Mouse (Mus musculus) neural tube, embryonic 14.5 days (tissue): ENCODE measurements around the gene Bpgm. TPM values are rescaled to one million over a fixed set of nuclear protein-coding genes. Genes with fewer than 3 reads are reported as not detected.

ENCODE experiments used
- ATAC-seq: fragments of 200-750 bp; cut with Nextera tagmentation; 2 replicates; pipeline ENCODE4 v1.8.0; 2017; ENCODE audit warnings: low read depth, mild to moderate bottlenecking, moderate TSS enrichment, moderate library complexity
- H3K27ac ChIP-seq: fragments of 300-500 bp; sonication (generic); 2 replicates; pipeline ENCODE4 v1.5.1; 2014; ENCODE audit warnings: low read depth, mild to moderate bottlenecking, control low read depth, low read length, moderate library complexity, mixed read lengths
- H3K27me3 ChIP-seq: fragments of 300-500 bp; sonication (generic); 2 replicates; pipeline ENCODE4 v1.6.1; 2014; ENCODE audit warnings: low read length; ENCODE audit not compliant: control insufficient read depth, insufficient read depth
- H3K36me3 ChIP-seq: fragments of 300-500 bp; sonication (generic); 2 replicates; pipeline ENCODE4 v1.6.1; 2014; ENCODE audit warnings: low read length, mixed read lengths; ENCODE audit not compliant: control insufficient read depth, insufficient read depth
- H3K4me1 ChIP-seq: fragments of 300-500 bp; sonication (generic); 2 replicates; pipeline ENCODE4 v1.6.1; 2014; ENCODE audit warnings: low read length; ENCODE audit not compliant: control insufficient read depth, insufficient read depth
- H3K4me2 ChIP-seq: fragments of 300-500 bp; sonication (generic); 2 replicates; pipeline ENCODE4 v1.6.1; 2014; ENCODE audit warnings: mild to moderate bottlenecking, low read depth, low read length, control low read depth
- H3K4me3 ChIP-seq: fragments of 300-500 bp; sonication (generic); 2 replicates; pipeline ENCODE4 v1.5.1; 2014; ENCODE audit warnings: low read depth, low read length, control low read depth, mixed read lengths
- H3K9ac ChIP-seq: fragments of 300-500 bp; sonication (generic); replicated peaks from 2 replicates; pipeline ENCODE4 v1.6.1; 2014; ENCODE audit warnings: low read depth, mild to moderate bottlenecking, control low read depth, low read length, mixed read lengths
- H3K9me3 ChIP-seq: fragments of 300-500 bp; sonication (generic); 2 replicates; pipeline ENCODE4 v1.6.1; 2016; ENCODE audit warnings: low read length; ENCODE audit not compliant: control insufficient read depth
- WGBS: fragments of 180-500 bp; shearing (Covaris S2); extraction: QIAGEN DNeasy Blood & Tissue Kit; methylation state at CpG from one replicate; pipeline ENCODE4 v1.1.7; 2014; 5-methylcytosine and 5-hydroxymethylcytosine counted together
- polyA plus RNA-seq: library from polyadenylated mRNA; unstranded; fragments of >200 nt; fragmentation: Nextera tagmentation; extraction: Ambion mirVana; gene quantifications from 2 replicates; pipeline ENCODE4 v1.2.1, GENCODE M21; 2014

Bpgm gene
- polyA plus RNA-seq, 1 experiment from 2014 or later = 78.1 TPM

- Histone ChIP-seq H3K36me3 (no peaks in the 10 kb centered on the region), H3K27ac (no peak overlapping the region), H3K4me3 (no peak overlapping the region), H3K9ac (no peak overlapping the region), H3K4me1 (no peaks in the 10 kb centered on the region), H3K4me2 (no peak overlapping the region), H3K9me3 (no peaks in the 10 kb centered on the region), H3K27me3 (no peaks in the 10 kb centered on the region)
- ATAC-seq = no peak
- WGBS = 69% methylated on average over 5 of the region's 5 CpGs
Observed at GRCm38 (mm10) chr6:34517750-34518149, 41.7 kb downstream of the Bpgm start.

GRCm38 (mm10) chr6:34519087-34519486 lies 43.1 kb downstream of the Bpgm start:
- no peak for ATAC-seq
- Histone ChIP-seq H3K4me1 (no peaks in the 10 kb centered on the region), H3K36me3 (no peaks in the 10 kb centered on the region)

GRCm38 (mm10) chr6:34520491-34520890 lies 44.5 kb downstream of the Bpgm start:
- Histone ChIP-seq H3K9me3 (no peaks in the 10 kb centered on the region), H3K4me3 (no peak overlapping the region), H3K36me3 (no peaks in the 10 kb centered on the region), H3K27me3 (no peaks in the 10 kb centered on the region), H3K27ac (no peak overlapping the region), H3K4me1 (no peaks in the 10 kb centered on the region), H3K4me2 (no peak overlapping the region), H3K9ac (no peak overlapping the region)
- 87% methylated on average over 2 of the region's 2 CpGs for WGBS
- no peak for ATAC-seq

More at GRCm38 (mm10) chr6:34519087-34519486, 43.1 kb downstream of the Bpgm start:
- Histone ChIP-seq H3K9ac (no peak overlapping the region), H3K27me3 (no peaks in the 10 kb centered on the region), H3K4me2 (no peak overlapping the region), H3K4me3 (no peak overlapping the region), H3K9me3 (no peaks in the 10 kb centered on the region), H3K27ac (no peak overlapping the region)
- WGBS = 75% methylated on average over 1 of the region's 1 CpGs

GRCm38 (mm10) chr6:34520912-34521311 lies 44.9 kb downstream of the Bpgm start:
- no peaks in the 10 kb centered on the region for H3K9me3 ChIP-seq
- no peak overlapping the region for H3K9ac ChIP-seq
- H3K4me3 ChIP-seq = no peak overlapping the region
- 44% methylated on average over 6 of the region's 6 CpGs for WGBS
- H3K36me3 ChIP-seq = no peaks in the 10 kb centered on the region
- H3K4me2 ChIP-seq = no peak overlapping the region
- ATAC-seq = no peak
- no peak overlapping the region for H3K27ac ChIP-seq
- H3K4me1 ChIP-seq = no peaks in the 10 kb centered on the region
- no peaks in the 10 kb centered on the region for H3K27me3 ChIP-seq

GRCm38 (mm10) chr6:34523476-34523875 lies 47.5 kb downstream of the Bpgm start:
- Histone ChIP-seq H3K4me3 (no peak overlapping the region), H3K9me3 (no peaks in the 10 kb centered on the region), H3K36me3 (no peaks in the 10 kb centered on the region), H3K9ac (no peak overlapping the region), H3K27me3 (no peaks in the 10 kb centered on the region), H3K4me1 (no peaks in the 10 kb centered on the region), H3K4me2 (no peak overlapping the region), H3K27ac (no peak overlapping the region)
- ATAC-seq = no peak
- 80% methylated on average over 5 of the region's 5 CpGs for WGBS

- Histone ChIP-seq H3K27ac (no peak overlapping the region), H3K4me2 (no peak overlapping the region), H3K4me3 (no peak overlapping the region), H3K27me3 (no peaks in the 10 kb centered on the region), H3K9ac (no peak overlapping the region), H3K4me1 (no peaks in the 10 kb centered on the region), H3K9me3 (no peaks in the 10 kb centered on the region), H3K36me3 (no peaks in the 10 kb centered on the region)
- no peak for ATAC-seq
- WGBS = 100% methylated on average over 1 of the region's 1 CpGs
Observed at GRCm38 (mm10) chr6:34525499-34525924, 49.5 kb downstream of the Bpgm start.

- Histone ChIP-seq H3K27ac (no peak overlapping the region), H3K4me3 (no peak overlapping the region), H3K36me3 (no peaks in the 10 kb centered on the region), H3K27me3 (no peaks in the 10 kb centered on the region), H3K4me2 (no peak overlapping the region), H3K9me3 (no peaks in the 10 kb centered on the region), H3K9ac (no peak overlapping the region), H3K4me1 (no peaks in the 10 kb centered on the region)
- no peak for ATAC-seq
- WGBS = 74% methylated on average over 6 of the region's 6 CpGs
Observed at GRCm38 (mm10) chr6:34525927-34526326, 49.9 kb downstream of the Bpgm start.

GRCm38 (mm10) chr6:34526389-34526788 lies 50.4 kb downstream of the Bpgm start:
- Histone ChIP-seq H3K4me2 (no peak overlapping the region), H3K9ac (no peak overlapping the region), H3K27me3 (no peaks in the 10 kb centered on the region), H3K9me3 (no peaks in the 10 kb centered on the region), H3K36me3 (no peaks in the 10 kb centered on the region), H3K27ac (no peak overlapping the region), H3K4me1 (no peaks in the 10 kb centered on the region), H3K4me3 (no peak overlapping the region)
- WGBS = 82% methylated on average over 3 of the region's 3 CpGs
- ATAC-seq = no peak

- no peak for ATAC-seq
- 90% methylated on average over 2 of the region's 2 CpGs for WGBS
Observed at GRCm38 (mm10) chr6:34528131-34528530, 52.1 kb downstream of the Bpgm start.

GRCm38 (mm10) chr6:34529992-34530391 lies 54.0 kb downstream of the Bpgm start:
- 67% methylated on average over 3 of the region's 3 CpGs for WGBS
- no peaks in the 10 kb centered on the region for H3K9me3 ChIP-seq
- H3K27me3 ChIP-seq = no peaks in the 10 kb centered on the region
- no peak overlapping the region for H3K27ac ChIP-seq
- no peak overlapping the region for H3K4me2 ChIP-seq
- no peak overlapping the region for H3K9ac ChIP-seq
- no peaks in the 10 kb centered on the region for H3K4me1 ChIP-seq
- no peak for ATAC-seq
- H3K36me3 ChIP-seq = no peaks in the 10 kb centered on the region
- H3K4me3 ChIP-seq = no peak overlapping the region

More at GRCm38 (mm10) chr6:34528131-34528530, 52.1 kb downstream of the Bpgm start:
- no peaks in the 10 kb centered on the region for H3K9me3 ChIP-seq
- no peak overlapping the region for H3K27ac ChIP-seq
- H3K27me3 ChIP-seq = no peaks in the 10 kb centered on the region
- no peak overlapping the region for H3K4me2 ChIP-seq
- no peaks in the 10 kb centered on the region for H3K36me3 ChIP-seq
- H3K4me1 ChIP-seq = no peaks in the 10 kb centered on the region
- no peak overlapping the region for H3K4me3 ChIP-seq
- H3K9ac ChIP-seq = no peak overlapping the region
